Mouse (Mus musculus) heart, embryonic 10.5 days (tissue): ENCODE data around the gene C2. TPM values are rescaled to one million over a fixed set of nuclear protein-coding genes. Genes with fewer than 3 reads are reported as not detected.
"Not testable (repeated sequence)": the region's sequence is repeated elsewhere in the genome, so short reads cannot be mapped to it uniquely, and the experiment has no call there.

Experiments
- DNase-seq: peaks from one replicate; pipeline ENCODE4 v3.0.0-alpha.2; 2017; ENCODE audit warnings: low spot score
- H3K27ac ChIP-seq: fragments of 300-500 bp; sonication (generic); 2 replicates; pipeline ENCODE4 v1.5.1; 2016; ENCODE audit warnings: mild to moderate bottlenecking
- H3K27me3 ChIP-seq: fragments of 300-500 bp; sonication (generic); 2 replicates; pipeline ENCODE4 v1.6.1; 2016; ENCODE audit warnings: mild to moderate bottlenecking; ENCODE audit not compliant: poor library complexity, insufficient read depth, severe bottlenecking
- H3K36me3 ChIP-seq: fragments of 300-500 bp; sonication (generic); 2 replicates; pipeline ENCODE4 v1.6.1; 2016; ENCODE audit warnings: mild to moderate bottlenecking, moderate library complexity
- H3K4me1 ChIP-seq: fragments of 300-500 bp; sonication (generic); 2 replicates; pipeline ENCODE4 v1.6.1; 2016; ENCODE audit warnings: mild to moderate bottlenecking
- H3K4me3 ChIP-seq: fragments of 300-500 bp; sonication (generic); 2 replicates; pipeline ENCODE4 v1.5.1; 2016; ENCODE audit warnings: mild to moderate bottlenecking, moderate library complexity
- H3K9me3 ChIP-seq: fragments of 300-500 bp; sonication (generic); 2 replicates; pipeline ENCODE4 v1.6.1; 2016; ENCODE audit warnings: mild to moderate bottlenecking, moderate library complexity
- WGBS: fragments of 180-500 bp; shearing (Covaris S2); methylation state at CpG from one replicate; pipeline ENCODE4 v1.1.7; 2016; 5-methylcytosine and 5-hydroxymethylcytosine counted together
- polyA plus RNA-seq: library from polyadenylated mRNA; unstranded; fragments of >200 nt; fragmentation: Nextera tagmentation; extraction: Ambion mirVana; gene quantifications from 2 replicates; pipeline ENCODE4 v1.2.1, GENCODE M21; 2016

The C2 gene
- polyA plus RNA-seq, 1 experiment from 2014 or later = 1.6 TPM

- peak overlapping the region; percentile 44; the same call in 1 of the 2 replicates for H3K27ac ChIP-seq
These were observed 30.8 kb upstream of the C2 start for GRCm38 (mm10) chr17:34928841-34929240.

GRCm38 (mm10) chr17:34927306-34928019 lies 29.4 kb upstream of the C2 start:
- Histone ChIP-seq H3K4me1 (peaks cover 15% of the 10 kb centered on the region), H3K9me3 (no peaks in the 10 kb centered on the region), H3K36me3 (no peaks in the 10 kb centered on the region), H3K27me3 (no peaks in the 10 kb centered on the region), H3K27ac (0 out of 2 replicates have a peak overlapping the region, but pooled peaks have one; percentile 1), H3K4me3 (no peak overlapping the region)
- no peak for DNase-seq
- 83% methylated on average over 18 of the region's 18 CpGs for WGBS

More at GRCm38 (mm10) chr17:34928841-34929240, 30.8 kb upstream of the C2 start:
- no peaks in the 10 kb centered on the region for H3K9me3 ChIP-seq
- no peak for DNase-seq
- 47% methylated on average over 4 of the region's 4 CpGs for WGBS
- no peaks in the 10 kb centered on the region for H3K27me3 ChIP-seq
- H3K4me1 ChIP-seq = peaks cover 17% of the 10 kb centered on the region
- peak overlapping the region; percentile 19; the same call in 1 of the 2 replicates for H3K4me3 ChIP-seq
- peaks cover 11% of the 10 kb centered on the region for H3K36me3 ChIP-seq

DNA sequence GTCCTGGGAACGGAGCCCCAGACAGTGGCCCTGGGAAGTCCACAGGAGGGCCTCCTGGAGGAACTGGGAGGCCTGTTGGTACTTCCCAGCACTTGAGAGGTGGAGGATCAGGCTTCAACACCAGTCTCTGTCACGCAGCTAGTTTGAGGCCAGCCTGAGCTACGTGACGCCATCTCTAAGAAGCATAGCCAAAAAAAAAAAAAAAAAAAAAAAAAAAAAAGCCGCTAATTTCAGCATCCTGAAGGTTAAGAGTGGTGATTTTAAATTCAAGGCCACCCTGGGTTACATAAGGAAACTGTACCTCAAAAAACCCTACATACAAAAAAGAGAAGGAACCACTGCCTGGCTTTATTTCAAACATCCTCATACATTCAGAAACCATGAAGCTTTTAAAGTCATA lies 26.2 kb upstream of the C2 start:
- no peaks in the 10 kb centered on the region for H3K27me3 ChIP-seq
- peaks cover 7% of the 10 kb centered on the region for H3K4me1 ChIP-seq
- 66% methylated on average over 5 of the region's 5 CpGs for WGBS
- H3K4me3 ChIP-seq = no peak overlapping the region
- no peaks in the 10 kb centered on the region for H3K36me3 ChIP-seq
- no peak overlapping the region for H3K27ac ChIP-seq
- no peak for DNase-seq
- H3K9me3 ChIP-seq = no peaks in the 10 kb centered on the region

DNA sequence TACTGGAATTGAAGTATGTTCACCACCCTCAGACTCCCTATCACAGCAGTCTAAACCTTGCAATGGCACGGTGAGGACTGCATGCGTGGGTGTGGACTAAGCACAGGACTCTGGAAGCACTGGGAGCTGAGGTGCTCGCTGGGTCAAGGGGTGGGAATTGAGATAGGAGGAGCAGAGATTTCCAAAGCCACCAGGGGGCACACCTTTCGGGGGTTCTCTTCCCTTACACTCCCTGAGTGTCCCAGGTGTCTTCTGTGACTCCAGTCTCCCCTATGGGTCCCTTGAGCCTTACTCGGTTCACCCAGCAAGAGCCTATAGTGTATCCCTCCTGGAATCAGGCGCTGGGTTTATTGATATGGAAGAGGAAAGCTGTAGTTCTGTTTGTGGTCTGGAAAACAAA lies 24.9 kb upstream of the C2 start:
- H3K27ac ChIP-seq = no peak overlapping the region
- H3K4me3 ChIP-seq = no peak overlapping the region
- H3K36me3 ChIP-seq = no peaks in the 10 kb centered on the region
- 40% methylated on average over 6 of the region's 6 CpGs for WGBS
- H3K4me1 ChIP-seq = no peaks in the 10 kb centered on the region; the same call in 1 of the 2 replicates
- H3K9me3 ChIP-seq = no peaks in the 10 kb centered on the region
- H3K27me3 ChIP-seq = no peaks in the 10 kb centered on the region
- DNase-seq = no peak

- DNase-seq = no peak
- peaks cover 16% of the 10 kb centered on the region for H3K4me1 ChIP-seq
- WGBS = 73% methylated on average over 9 of the region's 9 CpGs
These were observed 19.1 kb upstream of the C2 start for GRCm38 (mm10) chr17:34917188-34917587.

DNA sequence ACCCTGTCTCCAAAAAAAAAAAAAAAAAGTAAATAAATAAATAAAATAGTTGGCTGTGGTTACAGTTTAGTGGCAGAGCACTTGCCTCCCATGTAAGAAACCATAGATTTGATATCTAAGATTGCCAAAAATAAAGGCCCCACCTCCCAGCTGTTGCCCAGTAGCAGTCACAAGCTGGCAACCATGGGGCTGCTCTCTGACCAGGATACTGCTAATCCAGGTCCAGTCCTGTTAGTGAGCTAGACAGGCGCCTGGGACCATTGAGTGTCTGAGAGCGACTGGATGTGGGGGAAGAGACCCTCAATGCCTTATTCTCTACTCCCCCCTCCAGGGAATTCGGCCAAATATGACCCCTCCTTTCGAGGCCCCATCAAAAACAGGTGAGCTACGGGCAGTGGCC lies 18.3 kb upstream of the C2 start:
- 83% methylated on average over 5 of the region's 5 CpGs for WGBS
- Histone ChIP-seq H3K9me3 (no peaks in the 10 kb centered on the region), H3K4me1 (peaks cover 19% of the 10 kb centered on the region), H3K36me3 (peaks cover 25% of the 10 kb centered on the region), H3K27ac (no peak overlapping the region), H3K27me3 (no peaks in the 10 kb centered on the region), H3K4me3 (no peak overlapping the region)
- no peak for DNase-seq

More at GRCm38 (mm10) chr17:34917188-34917587, 19.1 kb upstream of the C2 start:
- H3K9me3 ChIP-seq = no peaks in the 10 kb centered on the region
- no peak overlapping the region for H3K27ac ChIP-seq
- no peak overlapping the region for H3K4me3 ChIP-seq
- H3K36me3 ChIP-seq = peaks cover 16% of the 10 kb centered on the region
- H3K27me3 ChIP-seq = no peaks in the 10 kb centered on the region

- DNase-seq = no peak
- Histone ChIP-seq H3K9me3 (no peaks in the 10 kb centered on the region), H3K4me1 (peaks cover 23% of the 10 kb centered on the region), H3K36me3 (peaks cover 34% of the 10 kb centered on the region), H3K27me3 (no peaks in the 10 kb centered on the region), H3K27ac (peak overlapping the region; percentile 59; the same call in 1 of the 2 replicates), H3K4me3 (peak overlapping the region; percentile 35)
- WGBS = 15% methylated on average over 11 of the region's 11 CpGs
These were observed 17.4 kb upstream of the C2 start for GRCm38 (mm10) chr17:34915410-34915831.

DNA sequence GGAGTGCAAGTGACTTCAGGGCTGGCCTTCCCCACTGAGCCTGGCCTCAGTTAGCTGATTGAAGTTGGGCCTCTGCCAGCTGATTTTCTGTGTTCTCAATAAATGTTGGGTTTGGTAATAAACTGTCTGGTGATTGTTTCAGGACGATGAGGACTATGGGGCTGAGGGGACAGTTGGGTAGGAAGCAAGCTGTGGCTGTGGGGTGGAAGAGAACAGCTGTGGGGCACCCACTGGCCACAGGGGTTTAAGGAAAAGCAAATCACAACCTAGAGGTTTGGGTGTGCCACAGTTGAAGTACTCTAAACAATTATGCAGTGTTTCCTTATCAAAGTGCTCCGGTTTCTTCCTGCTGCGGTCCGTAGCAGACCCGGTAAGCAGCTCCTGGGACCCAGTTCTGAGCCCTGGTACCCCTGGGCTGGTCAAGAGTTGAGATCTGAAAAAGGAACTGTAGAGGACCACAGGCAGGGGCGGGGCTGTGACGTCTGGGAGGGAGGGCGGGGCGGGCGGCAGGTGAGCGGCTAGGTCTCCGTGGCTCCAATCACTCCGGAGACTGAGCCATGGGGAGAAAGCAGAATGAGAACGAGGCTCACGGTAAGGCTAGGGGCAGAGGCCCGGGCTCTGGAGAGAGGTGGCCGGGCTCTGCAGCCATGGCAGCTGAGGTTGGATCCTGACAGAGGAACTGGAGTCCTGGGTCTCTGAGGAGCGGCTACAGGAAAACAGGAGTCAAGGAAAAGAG lies 16.0 kb upstream of the C2 start, which contains the start of gene Slc44a4:
Slc44a4 (plus strand) TSS at position 537 of the 736 bp plus-strand sequence.
- Histone ChIP-seq H3K4me1 (peaks cover 23% of the 10 kb centered on the region), H3K27me3 (no peaks in the 10 kb centered on the region), H3K36me3 (peaks cover 47% of the 10 kb centered on the region), H3K4me3 (no peak within 1 kb of the TSS; the same call in 1 of the 2 replicates), H3K27ac (0 out of 2 replicates have a peak within 1 kb of the TSS, but pooled peaks have one; percentile 2), H3K9me3 (no peaks in the 10 kb centered on the region)
- 38% methylated on average over 18 of the region's 18 CpGs for WGBS
- DNase-seq = no peak

GRCm38 (mm10) chr17:34911945-34912351 lies 13.9 kb upstream of the C2 start:
- Histone ChIP-seq H3K36me3 (peaks cover 69% of the 10 kb centered on the region), H3K4me3 (no peak overlapping the region)

DNA sequence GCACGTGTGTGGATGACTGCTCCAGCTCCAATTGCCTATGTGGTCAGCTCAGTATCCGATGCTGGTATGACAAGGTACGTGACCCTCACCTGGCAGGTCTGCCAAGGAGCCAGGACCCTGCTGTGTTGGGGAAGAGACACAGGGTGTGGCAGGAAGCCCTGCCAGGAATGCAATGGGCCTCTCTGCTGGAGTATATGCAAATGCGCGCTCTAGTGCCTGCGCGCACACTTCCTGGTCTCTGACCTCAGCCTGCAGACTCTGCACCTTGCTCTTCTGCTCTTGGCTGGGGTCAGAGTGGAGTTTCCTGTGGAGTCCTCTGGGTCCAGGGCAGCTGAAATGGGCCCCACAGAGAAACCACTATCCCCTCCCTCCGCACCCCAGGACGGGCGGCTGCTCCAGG lies 12.9 kb upstream of the C2 start:
- H3K27me3 ChIP-seq = no peaks in the 10 kb centered on the region
- DNase-seq = no peak
- no peaks in the 10 kb centered on the region for H3K9me3 ChIP-seq
- H3K4me1 ChIP-seq = peaks cover 18% of the 10 kb centered on the region
- no peak overlapping the region for H3K4me3 ChIP-seq
- peaks cover 78% of the 10 kb centered on the region for H3K36me3 ChIP-seq
- WGBS = 92% methylated on average over 10 of the region's 10 CpGs
- no peak overlapping the region for H3K27ac ChIP-seq

More at GRCm38 (mm10) chr17:34911945-34912351, 13.9 kb upstream of the C2 start:
- Histone ChIP-seq H3K27me3 (no peaks in the 10 kb centered on the region), H3K9me3 (no peaks in the 10 kb centered on the region), H3K27ac (no peak overlapping the region), H3K4me1 (peaks cover 18% of the 10 kb centered on the region)
- DNase-seq = no peak
- 49% methylated on average over 5 of the region's 5 CpGs for WGBS

GRCm38 (mm10) chr17:34902895-34903294 lies 4.8 kb upstream of the C2 start:
- Histone ChIP-seq H3K36me3 (peaks cover 65% of the 10 kb centered on the region), H3K9me3 (no peaks in the 10 kb centered on the region)
- WGBS = 88% methylated on average over 9 of the region's 9 CpGs

DNA sequence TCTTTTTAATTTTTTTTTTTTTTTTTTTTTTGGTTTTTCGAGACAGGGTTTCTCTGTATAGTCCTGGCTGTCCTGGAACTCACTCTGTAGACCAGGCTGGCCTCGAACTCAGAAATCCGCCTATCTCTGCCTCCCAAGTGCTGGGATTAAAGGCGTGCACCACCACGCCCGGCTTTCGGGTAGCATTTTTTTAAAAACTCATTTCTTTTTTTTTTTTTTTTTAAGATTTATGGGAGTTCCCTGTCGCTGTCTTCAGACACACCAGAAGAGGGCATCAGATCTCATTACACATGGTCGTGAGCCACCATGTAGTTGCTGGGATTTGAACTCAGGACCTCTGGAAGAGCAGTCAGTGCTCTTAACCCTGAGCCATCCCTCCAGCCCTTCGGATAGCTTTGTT lies 3.9 kb upstream of the C2 start:
- not testable (repeated sequence) for H3K4me3 ChIP-seq, H3K9me3 ChIP-seq, DNase-seq, H3K27me3 ChIP-seq, H3K27ac ChIP-seq
- 93% methylated on average over 9 of the region's 10 CpGs for WGBS
- Histone ChIP-seq H3K4me1 (peaks cover 14% of the 10 kb centered on the region), H3K36me3 (peaks cover 55% of the 10 kb centered on the region)

More at GRCm38 (mm10) chr17:34902895-34903294, 4.8 kb upstream of the C2 start:
- no peaks in the 10 kb centered on the region for H3K27me3 ChIP-seq
- no peak overlapping the region for H3K27ac ChIP-seq
- H3K4me1 ChIP-seq = peaks cover 6% of the 10 kb centered on the region
- H3K4me3 ChIP-seq = no peak overlapping the region
- no peak for DNase-seq

DNA sequence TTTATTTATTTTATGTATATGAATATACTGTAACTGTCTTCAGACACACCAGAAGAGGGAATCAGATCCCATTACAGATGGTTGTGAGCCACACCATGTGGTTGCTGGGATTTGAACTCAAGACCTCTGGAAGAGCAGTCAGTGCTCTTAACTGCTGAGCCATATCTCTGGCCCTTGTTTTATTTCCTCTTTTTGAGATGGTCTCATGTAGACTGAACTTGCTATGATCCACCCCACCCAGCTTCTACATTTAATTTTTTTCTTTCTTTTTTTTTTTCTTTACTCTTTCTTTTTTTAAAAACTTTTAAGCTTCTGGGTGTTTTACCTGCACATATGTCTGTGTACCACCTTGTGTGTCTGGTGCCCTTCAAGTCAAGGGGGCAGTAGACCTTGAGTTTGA lies 2.8 kb upstream of the C2 start:
- H3K36me3 ChIP-seq = peaks cover 52% of the 10 kb centered on the region
- not testable (repeated sequence) for DNase-seq

More for the DNA sequence above, 2.8 kb upstream of the C2 start:
- H3K9me3 ChIP-seq, H3K27ac ChIP-seq, H3K27me3 ChIP-seq, H3K4me3 ChIP-seq: not testable (repeated sequence)
- peaks cover 26% of the 10 kb centered on the region for H3K4me1 ChIP-seq
